Mouse (Mus musculus) kidney, postnatal 25 days (tissue): ENCODE measurements around the gene Chst14.

ENCODE experiments used
- DNase-seq, 2 experiments: peaks; one replicate each; pipeline ENCODE4 v3.0.0; 2021; ENCODE audit warnings: mixed read lengths in 2 of 2

Gene Chst14

DNA sequence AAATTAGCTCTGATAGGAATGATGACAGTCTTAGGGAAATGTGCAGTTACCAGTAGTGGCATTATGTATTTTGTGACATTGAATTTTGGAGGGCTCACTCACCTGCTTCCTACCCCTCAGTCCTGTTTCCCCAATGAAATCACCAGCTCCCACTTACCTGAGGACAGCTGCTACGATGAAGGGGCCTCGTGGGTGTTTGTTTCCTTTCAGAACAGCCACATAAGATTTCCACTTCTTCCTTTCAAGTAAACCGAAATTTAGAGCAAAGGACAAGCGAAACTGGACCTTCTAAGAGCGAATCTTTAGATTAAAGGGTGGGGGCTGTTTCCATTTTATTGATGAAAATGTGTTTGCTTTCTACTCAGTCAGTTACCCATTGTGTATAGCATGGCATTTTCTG is 45.8 kb downstream of the Chst14 start:
- no peak for DNase-seq

DNA sequence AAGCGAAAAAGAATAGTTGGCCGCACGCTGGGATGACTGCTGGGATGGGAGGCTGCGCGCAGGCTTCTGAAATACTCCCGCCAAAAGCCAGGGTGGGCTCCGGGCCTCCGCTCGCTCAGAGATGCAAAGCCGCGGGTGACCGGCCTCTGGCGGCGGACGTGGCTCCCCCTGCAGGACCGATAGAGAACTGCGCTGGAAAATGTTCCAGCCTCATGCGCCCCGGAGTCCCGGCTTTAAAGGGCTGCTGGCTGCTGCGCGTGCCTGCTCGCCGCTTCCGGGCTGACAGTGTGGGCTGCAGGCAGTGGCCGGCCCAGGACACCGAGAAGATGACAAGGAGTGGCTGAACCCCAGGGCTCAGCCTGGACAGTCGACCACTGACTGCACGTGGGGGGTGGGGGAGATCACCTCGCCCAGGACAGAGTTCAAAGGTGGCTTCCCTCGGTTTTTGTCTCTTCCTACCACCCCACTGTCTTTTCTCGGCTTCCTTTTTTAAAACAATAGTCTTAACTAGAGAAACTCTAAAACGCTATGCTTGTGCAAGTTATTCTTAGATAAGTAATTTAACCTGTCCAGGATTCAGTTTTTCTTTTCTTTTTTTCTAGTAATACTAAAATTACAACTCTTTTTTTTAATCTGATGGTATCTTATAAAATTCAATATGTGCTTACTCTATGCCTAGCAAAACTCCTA is 46.5 kb downstream of the Chst14 start:
- DNase-seq, result peak; percentile 85 to 88

DNA sequence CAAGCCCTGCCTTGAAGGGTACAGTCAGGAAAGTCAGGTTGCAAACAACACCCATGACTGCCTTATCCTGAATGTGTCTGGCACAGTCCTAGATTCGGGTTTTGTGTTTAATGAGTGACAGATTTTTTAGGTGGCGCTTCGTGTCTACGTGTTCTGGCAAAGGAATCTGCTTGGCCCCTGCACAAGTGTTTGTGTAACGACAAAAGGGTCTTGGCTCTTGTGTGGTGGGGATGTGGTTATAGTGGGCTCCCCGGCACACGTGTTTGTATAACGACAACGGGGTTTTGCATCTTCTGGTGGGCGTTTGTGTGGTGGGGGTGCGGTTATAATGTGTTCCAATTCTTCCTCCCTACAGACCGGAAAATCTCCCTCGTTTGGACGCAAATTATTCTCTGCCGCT is 49.6 kb downstream of the Chst14 start:
- DNase-seq, result peak in 1 of 2 experiments; percentile 11

DNA sequence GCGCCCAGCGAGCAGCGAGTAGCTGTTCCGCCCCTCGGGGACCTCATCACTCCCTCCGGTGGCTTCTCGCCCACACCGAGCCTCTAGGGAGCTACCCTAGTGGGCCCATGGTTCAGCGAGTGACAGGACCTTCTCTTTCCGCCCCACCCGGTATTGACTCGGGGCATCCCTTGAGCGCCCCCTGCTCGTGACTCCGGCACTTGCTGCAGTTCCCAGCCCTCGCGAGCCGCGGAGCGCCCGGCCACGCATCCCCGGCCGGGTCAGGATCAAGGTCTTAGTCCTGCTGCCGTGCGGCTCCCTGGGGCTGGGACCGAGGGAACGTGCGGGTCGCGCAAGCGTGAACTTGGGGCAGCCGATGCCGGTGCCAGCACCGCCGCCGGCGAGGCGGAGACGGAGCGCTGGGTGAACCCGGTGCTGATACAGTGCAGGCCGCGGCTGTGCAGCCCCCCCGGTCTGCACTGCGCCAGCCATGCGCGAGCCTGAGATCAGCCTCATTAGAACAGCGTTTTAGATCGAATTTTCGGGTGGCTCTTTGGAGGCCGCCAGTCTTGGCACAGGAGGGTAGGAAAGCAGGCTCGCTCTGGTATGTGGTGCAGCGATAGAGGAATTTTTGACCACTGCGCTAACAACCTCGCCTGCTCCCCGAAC is 50.1 kb downstream of the Chst14 start:
- DNase-seq, result peak; percentile 89 to 90

DNA sequence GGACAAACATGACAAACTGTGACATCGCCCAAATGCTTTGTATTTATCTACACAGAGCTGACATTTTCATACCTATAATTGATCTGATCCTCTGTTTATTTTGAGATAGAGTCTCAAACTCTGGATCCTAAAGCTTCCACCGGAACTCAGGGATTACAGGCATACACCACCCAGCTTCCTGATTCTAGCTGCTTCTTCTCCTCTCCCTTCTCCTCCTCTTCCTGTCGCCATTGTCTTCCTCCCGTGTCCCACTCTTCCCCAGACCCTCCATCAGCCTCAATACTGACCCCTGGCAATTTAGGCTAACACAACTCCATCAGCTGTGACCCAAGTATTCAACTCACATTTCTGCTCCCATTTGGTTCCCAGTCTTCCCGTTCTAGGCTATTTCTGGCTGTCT is 50.6 kb downstream of the Chst14 start:
- no peak for DNase-seq

DNA sequence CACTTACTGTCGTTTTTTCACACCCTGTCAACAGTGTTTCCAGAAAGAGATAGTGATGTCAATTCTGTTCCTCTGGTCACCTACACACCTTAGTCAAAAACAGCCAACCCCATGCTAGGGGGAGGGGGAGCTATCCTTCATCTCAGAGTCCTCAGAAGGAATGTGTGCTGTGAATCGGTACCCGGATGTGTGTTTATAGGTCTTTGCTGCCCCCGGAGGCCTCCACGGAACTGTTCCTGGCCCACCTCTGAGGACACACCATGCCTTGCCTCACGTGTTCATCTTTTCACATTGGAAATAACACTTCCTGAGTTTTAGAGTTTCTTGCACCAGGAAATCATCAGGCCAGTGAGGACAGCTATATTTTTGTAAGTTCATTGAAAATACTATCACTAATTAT is 51.8 kb downstream of the Chst14 start:
- no peak for DNase-seq
